Mouse (Mus musculus) heart, adult 9 months (tissue): Measurements from ENCODE around the gene Cotl1.
"Not testable (repeated sequence)": the region's sequence is repeated elsewhere in the genome, so short reads cannot be mapped to it uniquely, and the experiment has no call there.

Experiments
- DNase-seq, 2 experiments: peaks; one replicate each; pipeline ENCODE4 v3.0.0; 2022; ENCODE audit warnings: low spot score in 2 of 2

The Cotl1 gene

DNA sequence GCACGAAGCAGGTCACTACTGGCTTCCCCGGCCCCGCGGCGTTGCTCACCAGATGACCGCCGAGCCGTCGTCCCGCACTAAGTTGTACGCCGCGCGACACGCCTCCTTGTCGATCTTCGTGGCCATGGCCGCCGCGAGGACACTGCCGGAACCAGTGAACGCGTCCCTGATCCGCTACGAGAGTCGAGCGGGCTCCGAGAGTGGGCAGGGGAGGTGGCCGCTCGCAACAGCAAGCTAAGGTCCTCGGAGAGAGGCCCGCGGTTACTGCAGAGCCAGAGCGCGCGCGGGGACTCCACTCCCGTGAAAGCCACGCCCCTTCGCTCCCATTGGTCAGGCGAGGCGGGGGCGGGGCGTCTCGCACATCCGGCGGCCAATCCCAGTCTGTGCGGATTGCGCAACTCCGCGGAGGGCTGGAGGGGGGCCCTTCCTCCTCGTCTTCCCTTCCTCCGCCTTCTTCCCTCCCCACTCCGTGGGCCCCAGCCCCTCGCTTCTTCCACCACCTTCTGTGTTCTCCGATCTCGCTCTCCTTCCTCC is at the start of gene Cotl1:
Gene Cotl1 (minus strand): TSS at position 270 of the 534 bp plus-strand sequence.
- DNase-seq = peak; percentile 96 to 97

DNA sequence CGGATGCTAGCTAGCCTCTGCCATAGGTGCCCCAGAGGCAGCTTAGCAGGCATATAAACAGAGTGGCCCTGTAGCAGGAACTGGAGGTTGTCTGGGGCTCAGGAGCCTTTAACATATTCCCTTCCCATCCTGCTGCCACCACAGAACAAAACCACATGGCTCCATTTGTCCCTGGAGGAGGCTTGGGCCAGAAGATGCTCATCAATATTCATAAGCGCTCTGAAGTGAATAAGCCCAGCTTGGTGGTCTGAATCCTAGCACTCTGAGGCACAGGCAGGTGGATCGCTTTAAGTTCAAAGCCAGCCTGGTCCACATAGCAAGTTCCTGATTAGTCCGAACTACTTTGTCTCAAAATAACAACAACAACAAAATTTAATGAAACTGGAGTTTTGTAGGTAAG is 47.7 kb upstream of the Cotl1 start:
- no peak for DNase-seq

DNA sequence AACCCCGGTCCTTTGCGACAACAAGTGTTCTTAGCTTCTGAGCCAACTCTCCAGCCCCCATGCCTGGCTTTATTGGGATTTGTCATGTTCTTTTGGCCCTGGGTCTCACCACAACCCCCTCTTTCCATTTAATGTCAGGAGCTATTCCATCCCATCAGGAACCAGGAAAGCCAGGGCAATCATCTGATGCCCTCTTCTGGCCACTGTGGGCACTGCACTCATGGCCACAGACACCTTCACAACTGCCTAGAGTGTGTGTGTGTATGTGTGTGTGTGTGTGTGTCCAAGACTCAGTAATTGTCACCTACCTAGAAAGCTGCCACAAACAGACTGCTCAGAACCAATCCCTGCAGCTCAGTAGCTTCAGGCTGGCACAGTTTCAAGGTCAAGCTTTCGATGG is 46.8 kb upstream of the Cotl1 start:
- no peak for DNase-seq

DNA sequence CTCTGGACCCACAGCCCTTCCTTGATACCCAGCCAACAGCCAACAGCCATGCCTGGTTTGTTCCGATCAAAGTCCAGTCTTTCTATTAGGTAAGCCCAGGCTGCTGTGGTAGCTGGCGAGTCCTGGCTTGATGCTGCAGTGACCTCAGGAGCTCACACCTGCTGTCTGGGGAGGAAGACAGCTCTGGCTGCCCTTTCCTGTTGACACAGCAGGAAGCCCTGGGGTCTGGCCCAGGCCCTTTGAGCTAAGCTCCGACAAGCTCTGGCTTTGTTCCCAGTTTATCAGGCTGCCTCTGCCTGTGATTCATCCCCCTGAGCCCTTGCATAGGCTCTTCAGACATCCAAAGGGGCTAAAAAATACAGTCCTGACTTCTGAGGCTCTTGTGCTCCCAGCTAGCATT is 45.3 kb upstream of the Cotl1 start:
- DNase-seq = peak; percentile 37 to 60

- no peak for DNase-seq
Observed at GRCm38 (mm10) chr8:119883281-119883680, 42.9 kb upstream of the Cotl1 start.

DNA sequence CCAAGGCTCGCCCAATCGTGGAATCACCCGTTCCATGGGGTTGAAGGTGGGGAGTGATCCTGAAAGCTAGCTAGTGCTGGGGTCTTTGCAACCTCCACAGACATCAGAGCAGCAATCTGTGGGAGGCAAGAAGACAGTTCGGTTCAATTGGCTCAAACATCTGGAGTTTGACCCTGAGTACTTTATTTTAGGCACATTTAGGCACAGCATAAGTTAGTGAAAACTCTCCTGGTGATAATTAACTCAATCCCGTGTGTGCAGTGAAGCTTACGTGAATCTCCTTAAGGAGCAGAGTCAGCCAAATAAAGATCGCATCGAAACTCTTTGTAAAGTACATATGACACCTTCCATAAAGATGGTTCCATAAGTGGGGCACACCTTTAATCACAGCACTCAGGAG is 41.6 kb upstream of the Cotl1 start:
- no peak for DNase-seq

GRCm38 (mm10) chr8:119881301-119881700 is 41.0 kb upstream of the Cotl1 start:
- DNase-seq = no peak

DNA sequence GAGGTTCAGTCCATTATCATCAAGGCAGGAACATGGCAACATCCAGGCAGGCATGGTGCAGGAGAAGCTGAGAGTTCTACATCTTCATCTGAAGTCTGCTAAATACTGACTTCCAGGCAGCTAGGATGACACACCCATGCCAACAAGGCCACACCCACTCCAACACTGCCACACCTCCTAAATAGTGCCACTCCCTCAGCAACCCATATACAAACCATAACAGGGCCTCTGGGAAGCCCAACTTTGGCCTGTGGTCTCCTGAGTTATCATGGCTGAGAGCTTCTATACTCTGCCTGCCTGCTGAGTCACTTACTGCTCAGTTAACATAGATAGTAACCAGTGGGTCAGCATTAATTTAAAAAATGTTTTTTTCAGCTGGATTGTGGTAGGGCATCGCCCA is 32.8 kb upstream of the Cotl1 start:
- no peak for DNase-seq

DNA sequence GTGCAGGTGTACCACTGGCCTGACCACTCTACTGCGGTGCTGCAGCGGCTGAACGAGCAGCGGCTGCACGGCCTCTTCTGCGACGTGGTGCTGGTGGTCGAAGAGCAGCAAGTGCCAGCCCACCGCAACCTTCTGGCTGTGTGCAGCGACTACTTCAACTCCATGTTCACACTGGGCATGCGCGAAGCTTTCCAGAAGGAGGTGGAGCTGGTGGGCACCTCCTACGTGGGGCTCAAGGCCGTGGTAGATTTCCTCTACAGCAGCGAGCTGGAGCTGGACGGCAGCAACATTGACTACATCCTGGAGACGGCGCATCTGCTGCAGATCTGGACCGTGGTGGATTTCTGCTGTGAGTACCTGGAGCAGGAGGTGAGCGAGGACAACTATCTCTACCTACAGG is 29.3 kb upstream of the Cotl1 start:
- DNase-seq = no peak

GRCm38 (mm10) chr8:119862749-119863148 is 22.4 kb upstream of the Cotl1 start:
- no peak for DNase-seq

DNA sequence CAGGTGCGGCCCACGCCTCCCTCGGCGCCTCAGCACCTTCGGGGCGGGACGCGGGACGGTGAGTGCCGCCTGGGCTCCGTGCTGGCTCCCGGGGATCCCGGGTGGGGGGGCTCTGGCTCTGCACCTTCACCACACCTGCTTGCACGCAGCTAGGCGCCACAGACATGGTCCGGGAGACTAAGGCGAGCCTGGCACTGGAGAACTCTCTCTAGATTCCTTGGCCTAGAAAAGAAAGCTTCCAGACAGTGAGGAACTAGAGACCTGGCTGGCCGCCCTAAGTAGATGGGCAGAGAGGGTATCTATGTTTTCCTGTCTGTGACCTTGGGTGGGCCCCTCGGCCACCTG is 22.0 kb upstream of the Cotl1 start:
- no peak for DNase-seq

- peak; percentile 95 to 97 for DNase-seq
Observed at GRCm38 (mm10) chr8:119861706-119862389, 21.5 kb upstream of the Cotl1 start, which contains the start of gene Klhl36. Gene Klhl36 (plus strand): TSS chr8:119862266.

GRCm38 (mm10) chr8:119857767-119858166 is 17.4 kb upstream of the Cotl1 start:
- DNase-seq = no peak

GRCm38 (mm10) chr8:119855656-119856055 is 15.3 kb upstream of the Cotl1 start:
- DNase-seq = no peak

DNA sequence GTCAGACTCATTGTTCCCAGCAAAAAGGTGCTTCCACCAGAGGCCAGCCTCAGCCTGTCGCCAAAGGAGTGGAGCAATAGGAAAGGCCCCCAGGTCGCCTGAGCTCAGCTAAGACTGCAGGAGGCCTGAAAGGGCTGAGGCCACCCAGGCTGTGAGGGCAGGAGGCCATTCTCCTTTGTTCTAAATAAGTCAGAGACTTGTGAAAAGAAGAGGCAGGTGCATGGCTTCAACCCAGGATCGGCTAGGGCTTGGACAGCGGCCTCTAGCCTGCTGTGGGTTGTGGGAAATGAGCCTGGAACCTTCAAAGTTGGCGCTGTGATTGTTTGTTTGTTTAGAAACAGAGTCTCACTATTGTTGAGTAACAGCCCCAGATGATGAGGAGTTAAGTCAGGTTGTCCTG is 13.7 kb upstream of the Cotl1 start:
- DNase-seq = no peak

GRCm38 (mm10) chr8:119853521-119853920 is 13.2 kb upstream of the Cotl1 start:
- DNase-seq = no peak

DNA sequence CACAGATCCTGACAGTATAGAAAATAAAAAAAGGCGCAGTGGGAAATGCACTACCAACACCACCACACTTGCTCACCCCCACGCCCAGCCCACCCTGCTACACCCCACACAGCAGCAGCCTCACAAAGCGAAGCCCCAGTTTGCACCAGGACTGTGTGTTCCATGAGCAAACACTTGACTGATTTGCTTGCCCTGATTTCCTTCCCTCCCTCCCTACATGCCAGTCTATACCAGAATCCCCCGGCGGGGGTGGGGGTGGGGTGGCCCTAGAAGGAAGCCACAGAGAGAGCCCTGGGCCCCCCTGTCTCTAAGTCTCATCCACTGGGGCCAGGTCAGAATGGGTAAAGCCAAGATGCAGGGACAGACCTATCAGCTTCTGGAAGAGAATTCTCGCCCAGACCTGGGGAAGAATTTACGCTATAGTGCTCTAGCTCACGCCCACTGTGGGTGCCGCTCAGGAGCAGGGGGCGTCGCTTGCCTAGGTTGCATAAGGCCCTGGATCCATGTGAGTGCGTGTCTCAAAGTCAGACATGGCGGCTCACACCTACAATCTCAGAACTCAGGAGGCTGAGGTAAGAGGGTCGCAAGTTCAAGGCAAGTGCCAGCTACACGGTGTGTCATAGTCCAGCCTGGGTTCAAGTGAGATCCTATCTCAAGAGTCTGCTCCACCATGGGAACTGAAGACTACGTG is 7.0 kb upstream of the Cotl1 start:
- no peak for DNase-seq

DNA sequence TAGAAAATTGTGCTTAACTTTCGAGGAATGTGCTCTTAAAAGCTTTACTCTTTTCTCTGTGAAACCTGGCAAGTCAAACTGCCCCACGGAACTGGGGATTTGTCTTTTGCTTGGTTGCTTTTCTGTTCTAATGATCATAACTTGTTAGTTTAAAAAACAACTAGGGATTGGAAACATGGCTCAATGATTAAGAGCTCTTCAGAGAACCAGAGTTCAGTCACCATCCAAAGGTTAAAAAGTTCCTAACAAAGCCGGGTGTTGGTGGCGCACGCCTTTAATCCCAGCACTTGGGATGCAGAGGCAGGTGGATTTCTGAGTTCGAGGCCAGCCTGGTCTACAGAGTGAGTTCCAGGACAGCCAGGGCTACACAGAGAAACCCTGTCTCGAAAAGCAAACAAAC is 5.4 kb upstream of the Cotl1 start:
- DNase-seq = not testable (repeated sequence)

GRCm38 (mm10) chr8:119844577-119844976 is 4.2 kb upstream of the Cotl1 start:
- DNase-seq = no peak

DNA sequence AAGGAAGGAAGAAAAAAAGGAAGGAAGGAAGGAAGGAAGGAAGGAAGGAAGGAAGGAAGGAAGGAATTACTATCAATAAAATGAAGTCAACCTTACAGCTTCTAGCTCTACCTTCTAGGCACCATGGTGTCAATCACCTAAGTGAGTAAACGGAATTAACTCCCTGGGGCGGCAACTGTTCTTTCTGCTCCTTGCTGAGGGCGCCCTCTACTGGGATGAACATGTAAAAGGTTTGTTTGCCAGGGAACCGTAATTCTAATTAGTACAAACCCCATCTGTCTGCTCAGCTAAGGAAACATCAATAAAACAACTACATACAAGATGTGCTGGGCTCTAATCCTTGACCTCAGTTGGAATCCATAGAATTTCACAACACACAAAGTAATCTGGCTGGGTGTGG is 3.1 kb upstream of the Cotl1 start:
- peak; percentile 47 to 78 for DNase-seq

GRCm38 (mm10) chr8:119840905-119841411 is 614 bp upstream of the Cotl1 start:
- DNase-seq = no peak

- DNase-seq = peak in 1 of 2 experiments; percentile 50
Observed at GRCm38 (mm10) chr8:119839419-119840021, 824 bp downstream of the Cotl1 start.

GRCm38 (mm10) chr8:119838983-119839340 is 1.4 kb downstream of the Cotl1 start:
- no peak for DNase-seq
